Mouse (Mus musculus) MN1 (cell line): ENCODE measurements around the gene Prkar2b.
"Not testable (repeated sequence)": the region's sequence is repeated elsewhere in the genome, so short reads cannot be mapped to it uniquely, and the experiment has no call there.

Experiments
- DNase-seq: peaks from one replicate; pipeline ENCODE4 v3.0.0-alpha.2; 2016; ENCODE audit warnings: low spot score

Prkar2b gene

DNA sequence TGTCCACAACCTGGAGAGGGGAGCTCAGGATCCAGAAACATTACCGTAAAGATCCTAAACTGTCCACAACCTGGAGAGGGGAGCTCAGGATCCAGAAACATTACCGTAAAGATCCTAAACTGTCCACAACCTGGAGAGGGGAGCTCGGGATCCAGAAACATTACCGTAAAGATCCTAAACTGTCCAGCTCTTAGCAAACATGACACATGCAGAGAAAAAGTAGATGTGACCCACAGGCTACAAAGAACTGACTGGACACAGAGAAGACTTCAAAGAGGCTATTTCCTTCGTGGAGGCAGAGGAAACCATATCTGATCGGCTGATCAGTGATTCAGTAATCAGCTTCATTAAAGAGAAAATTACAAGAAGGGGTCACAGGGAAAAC lies 51.1 kb downstream of the Prkar2b start:
- DNase-seq = not testable (repeated sequence)

DNA sequence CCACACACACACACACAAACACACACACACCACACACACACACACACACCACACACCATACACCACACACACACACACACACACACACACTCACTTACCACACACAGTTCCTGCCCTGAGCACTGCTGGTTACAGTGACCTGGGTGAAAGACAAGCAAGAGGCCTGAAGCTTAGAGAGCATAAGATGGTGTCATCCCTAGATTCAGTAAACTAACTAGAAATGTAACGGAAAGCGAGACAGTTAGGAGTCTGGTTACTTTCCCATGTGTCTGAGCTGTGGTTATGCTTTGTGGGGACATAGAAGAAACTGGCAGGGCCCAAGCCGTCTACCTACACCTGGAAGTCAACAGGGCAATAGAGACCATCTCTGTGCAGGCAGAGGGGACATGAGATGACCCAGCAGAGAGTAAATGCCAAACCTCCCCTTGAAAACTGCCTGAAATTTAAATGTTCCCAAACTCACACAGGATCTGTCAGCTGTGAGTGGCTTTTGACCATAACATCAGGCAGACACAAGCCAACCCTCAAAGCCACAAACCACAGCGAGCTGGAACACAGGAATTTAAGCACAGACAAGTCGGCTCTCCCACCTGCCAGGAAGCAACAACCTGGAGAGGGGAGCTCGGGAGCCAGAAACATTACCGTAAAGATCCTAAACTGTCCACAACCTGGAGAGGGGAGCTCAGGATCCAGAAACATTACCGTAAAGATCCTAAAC lies 51.7 kb downstream of the Prkar2b start:
- no peak for DNase-seq

DNA sequence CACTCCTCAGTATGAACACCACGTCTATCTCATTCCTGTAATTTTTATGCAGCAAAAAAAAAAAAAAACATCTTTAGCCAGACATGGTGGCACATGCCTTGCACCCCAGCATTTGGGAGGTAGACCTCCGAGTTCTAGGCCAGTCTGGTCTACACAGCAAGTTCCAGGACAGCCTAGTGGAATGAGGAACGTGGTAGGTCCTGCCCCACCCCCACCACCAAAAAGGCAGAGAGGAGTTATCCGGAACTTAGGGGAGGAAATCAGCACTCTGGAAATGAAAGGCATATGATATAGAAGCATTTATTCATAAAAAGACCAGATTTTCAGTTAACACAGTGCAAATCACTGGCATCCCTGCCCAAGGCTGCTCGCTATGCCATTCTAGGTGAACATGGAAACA lies 52.4 kb downstream of the Prkar2b start:
- no peak for DNase-seq

DNA sequence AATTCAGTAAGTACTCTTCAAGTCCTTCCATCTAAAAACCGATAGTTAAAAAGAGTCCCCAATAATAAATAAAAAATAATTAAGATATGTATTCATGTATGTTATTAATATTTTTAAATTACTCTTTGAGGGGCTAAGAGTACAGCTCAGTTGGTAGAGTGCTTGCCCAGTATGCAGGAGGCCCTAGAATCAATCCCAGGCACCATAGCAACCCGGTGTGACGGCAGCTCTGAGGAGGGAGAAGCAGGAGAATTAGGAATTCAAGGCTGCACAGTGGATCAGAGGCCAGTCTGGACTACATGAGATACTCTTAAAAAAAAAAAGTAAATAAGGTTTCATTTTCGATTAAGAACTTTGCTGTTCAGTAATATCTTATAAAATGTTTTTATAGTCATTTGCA lies 53.5 kb downstream of the Prkar2b start:
- no peak for DNase-seq

DNA sequence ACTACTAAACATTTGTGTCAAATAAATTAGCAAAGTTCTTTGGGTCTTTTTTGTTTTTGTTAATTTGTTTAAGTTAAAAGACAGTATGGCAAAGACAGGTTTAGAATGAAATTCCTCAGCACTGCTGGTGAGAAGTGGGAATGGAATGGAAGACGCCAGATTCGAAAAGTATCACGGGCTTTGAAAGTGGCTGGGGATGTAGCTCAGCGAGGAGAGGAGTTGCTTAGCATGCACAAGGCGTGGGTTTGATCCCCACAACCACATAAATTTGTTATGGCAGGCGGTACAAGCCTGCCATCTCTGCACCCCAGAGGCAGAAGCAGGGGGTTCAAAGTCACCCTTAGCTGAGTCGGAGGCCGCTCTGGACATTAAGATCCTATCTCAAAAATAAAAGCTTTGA lies 54.1 kb downstream of the Prkar2b start:
- no peak for DNase-seq

DNA sequence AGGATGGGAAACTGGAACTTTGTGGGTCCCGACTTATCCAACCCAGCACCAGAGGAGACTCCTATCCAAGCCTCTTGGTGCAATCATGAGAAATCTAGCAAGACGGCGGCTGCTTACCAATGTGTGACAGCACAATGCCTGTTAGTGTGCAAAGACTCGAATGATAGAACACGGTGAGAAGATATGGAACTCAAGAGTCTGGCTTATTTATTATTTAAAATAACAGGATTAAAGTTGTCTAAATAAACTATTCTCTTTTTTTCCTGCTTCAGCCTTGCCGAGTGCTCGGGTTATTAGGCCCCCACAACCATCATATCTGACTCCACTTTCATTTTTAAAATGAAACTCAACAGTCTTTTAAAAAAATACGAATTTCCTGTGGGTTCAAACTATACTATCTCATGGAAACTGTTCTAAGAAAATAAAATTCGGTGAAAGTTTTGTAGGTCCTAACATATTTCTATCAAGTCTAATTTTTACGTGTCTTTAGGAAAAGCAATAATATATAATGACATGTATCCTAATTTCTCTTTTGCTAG lies 54.6 kb downstream of the Prkar2b start:
- no peak for DNase-seq

DNA sequence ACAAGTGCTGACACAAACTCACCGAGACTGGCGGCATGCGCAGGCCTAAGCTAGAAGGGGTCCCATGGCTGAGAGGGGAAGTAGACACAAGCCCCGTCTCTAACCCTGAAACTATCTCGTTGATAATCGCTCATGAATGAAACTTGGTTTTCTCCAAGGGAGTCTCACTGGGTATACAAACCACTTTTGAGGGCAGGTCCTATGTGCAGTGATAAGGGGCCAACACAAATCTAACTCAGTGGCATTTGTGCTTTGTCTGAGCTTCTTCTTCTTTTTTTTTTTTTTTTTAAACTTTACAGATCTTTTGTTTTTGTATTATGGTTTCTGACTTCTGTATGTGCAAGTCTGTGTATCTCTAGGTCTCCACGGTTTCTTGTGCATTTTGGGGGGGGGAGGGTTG lies 60.6 kb downstream of the Prkar2b start:
- DNase-seq = no peak

DNA sequence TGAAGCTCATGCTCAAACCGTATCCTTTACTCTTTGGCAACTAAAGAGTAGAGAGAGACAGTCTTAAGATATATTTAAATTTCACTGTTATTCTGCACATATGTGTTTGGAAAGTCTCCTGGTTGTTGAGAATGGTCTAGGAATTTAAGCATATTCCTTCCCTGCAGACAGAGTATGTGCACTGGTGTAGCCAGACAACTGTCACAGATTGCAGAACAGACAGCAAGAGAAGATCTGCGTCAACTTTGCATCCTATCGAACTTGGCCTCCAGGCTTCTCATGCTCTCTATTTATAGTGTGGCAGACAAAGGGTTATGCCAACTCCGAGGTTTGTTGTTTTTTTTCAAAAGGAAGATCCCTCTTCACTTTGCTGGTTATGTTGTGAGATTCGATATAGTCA lies 62.4 kb downstream of the Prkar2b start:
- DNase-seq = no peak

DNA sequence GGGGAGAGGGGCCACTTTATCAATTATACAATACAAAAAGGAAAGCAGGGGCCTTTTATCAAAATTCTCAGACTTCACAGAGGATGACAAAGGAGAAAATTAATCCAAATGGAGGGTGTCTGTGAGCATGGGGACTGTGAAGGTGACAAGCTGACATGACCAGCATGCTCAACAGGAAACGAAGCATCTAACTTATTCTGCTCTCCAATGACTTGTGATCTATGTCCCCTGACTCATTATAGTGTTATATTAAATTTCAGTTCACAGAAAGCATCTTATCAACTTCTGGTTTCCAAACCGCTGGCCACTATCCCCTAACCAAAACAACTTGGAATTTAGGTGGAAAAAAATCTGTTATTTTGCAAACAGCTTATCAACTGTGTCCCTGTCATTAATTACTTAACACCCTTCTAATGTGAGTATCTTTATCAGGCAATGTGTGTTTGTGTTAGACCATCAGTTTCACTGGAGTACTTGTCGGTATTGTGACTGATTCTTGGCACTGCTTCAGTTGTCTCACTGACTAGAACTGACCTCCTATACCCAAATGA lies 63.7 kb downstream of the Prkar2b start:
- DNase-seq = no peak

DNA sequence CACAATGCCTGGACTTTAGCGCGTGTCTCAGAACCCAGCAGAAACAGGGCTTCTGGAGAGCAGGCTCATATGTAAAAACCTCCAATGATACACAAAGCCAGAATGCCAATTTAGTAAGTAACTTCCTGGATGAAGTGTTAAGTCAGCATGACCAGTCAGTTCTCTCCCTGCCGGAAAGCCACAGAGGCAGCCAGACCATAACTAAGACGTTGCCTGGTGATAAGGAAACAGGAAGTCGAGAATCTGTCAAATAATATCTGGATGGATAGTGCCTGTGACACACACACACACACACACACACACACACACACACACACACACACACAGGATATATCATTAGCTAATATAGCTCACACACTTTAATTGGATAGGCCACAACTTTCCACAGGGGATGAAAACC lies 64.2 kb downstream of the Prkar2b start:
- DNase-seq = peak; percentile 56

DNA sequence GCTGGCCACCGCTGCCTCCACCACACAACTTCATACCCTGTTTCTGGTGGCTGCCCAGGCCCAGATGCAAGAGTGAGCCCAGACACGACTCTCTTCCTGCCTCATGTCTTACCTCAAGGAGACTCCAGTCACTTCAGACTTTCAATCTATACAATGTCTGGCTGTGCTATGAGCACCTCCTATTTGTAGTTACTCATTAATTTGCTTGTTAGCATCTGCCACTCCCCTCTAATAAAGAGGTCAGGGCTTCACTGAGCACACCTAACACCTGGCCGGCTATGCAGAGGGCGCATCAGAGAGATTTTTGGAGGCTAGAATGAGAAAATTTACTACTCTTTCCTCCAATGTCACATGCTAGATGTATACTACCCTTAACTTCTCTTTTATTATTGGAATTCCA lies 70.5 kb downstream of the Prkar2b start:
- DNase-seq = no peak

DNA sequence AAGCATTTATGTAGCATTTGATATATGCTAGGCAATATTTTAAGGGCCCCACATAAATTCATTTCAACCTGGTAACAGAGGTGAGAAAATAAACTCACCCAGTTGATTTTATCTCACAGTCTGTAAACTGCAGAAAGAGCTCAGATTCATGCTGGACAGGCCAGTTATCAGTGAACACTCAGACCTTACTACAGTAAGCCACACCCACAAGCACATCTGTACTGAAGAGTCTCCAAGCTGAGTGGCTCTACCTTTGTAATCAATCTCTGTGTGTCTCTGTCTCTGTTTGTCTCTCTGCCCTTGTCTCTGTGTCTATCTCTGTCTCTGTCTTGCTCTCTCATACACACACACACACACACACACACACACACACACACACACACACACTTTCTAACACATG lies 71.4 kb downstream of the Prkar2b start:
- DNase-seq = no peak

DNA sequence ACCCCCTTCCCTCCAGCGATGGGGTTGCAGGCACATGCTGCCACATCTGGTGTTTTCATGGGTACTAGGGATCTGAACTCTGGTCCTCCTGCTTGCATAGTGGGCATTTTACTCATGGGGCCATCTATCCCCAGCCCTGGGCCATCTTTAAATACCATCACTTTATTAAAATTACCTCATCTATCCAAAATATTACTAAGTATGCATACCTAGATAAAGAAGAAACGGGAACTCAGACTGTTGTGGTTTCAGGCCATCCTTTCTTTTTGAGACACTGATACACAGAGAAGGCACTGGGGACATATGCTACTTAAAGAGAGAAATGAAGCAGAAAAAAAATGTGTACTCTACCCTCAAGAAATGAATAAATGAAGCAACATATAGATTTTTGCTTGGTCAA lies 74.6 kb downstream of the Prkar2b start:
- DNase-seq = no peak

DNA sequence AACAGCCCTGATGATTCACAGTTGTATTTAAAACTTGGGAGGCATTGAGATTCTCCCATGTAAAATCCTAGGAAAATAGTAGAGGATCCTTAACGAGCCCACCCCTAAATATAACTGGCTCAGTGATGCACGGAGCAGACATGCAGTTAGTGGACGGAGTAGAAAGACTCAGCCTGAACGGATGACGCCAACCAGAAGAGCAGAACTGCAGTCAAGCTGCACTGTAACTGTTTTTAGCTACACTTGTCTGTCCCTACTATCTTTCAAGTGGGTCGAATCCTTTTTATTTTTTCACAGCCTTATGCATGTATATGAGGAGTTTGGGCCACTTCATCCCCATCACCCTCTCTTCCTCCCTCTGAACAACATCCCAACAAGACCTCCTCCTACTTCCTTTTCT lies 75.4 kb downstream of the Prkar2b start:
- no peak for DNase-seq

DNA sequence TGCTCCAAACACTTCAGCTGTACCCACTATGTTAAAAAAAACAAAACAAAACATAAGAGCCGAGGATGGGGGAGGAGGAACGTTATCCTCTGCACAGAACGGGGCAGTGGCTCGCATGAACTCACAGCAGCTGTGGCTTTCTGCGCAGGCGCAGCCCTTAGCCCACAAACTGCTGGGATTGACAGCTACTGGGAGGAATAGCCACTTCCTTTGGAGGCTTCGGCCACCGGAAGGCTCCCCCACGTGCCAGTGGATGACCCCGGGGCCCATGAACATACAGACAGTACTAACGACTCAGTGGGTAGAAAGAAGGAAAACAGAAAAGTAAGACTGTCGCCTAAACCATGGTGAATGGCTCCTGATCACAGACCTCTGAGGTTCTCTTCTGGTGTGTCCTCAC lies 76.4 kb downstream of the Prkar2b start:
- DNase-seq = no peak

DNA sequence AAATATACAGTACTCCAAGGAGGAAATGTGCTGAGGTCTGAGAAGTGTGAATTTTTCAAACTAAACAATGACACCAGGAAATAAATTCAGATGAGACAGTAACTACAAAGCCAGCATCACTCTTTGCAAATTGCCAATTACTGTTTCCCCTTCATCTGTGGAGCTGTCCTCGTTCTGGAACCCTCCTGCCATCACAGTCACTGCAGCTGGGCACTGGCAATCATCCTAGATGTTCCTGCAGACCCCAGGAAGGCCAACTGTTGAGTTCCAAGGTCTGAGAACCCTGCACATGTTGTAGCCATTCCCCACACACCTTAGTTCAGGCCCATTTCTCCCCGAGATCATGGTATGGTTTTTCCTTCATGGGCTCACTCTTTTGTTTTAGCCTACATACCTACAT lies 76.9 kb downstream of the Prkar2b start:
- DNase-seq = no peak

DNA sequence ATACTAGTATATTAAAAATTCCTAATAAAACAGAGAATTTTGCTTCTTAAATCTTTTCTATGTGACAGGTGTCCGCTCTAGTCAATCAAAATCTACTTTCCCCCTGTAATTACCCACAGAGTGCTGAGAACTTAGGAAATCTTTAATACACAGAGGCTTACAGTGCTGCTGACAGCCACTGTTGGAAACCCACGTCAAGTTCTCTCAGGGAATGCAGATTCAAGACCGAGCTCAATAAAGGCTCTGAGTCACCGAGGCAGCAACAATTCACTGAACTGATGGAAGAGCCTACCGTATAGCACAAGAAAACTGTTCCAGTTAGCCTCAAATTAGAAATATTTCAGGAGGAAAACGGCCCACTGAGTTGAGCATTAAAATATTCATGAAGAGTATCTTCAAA lies 77.3 kb downstream of the Prkar2b start:
- no peak for DNase-seq

DNA sequence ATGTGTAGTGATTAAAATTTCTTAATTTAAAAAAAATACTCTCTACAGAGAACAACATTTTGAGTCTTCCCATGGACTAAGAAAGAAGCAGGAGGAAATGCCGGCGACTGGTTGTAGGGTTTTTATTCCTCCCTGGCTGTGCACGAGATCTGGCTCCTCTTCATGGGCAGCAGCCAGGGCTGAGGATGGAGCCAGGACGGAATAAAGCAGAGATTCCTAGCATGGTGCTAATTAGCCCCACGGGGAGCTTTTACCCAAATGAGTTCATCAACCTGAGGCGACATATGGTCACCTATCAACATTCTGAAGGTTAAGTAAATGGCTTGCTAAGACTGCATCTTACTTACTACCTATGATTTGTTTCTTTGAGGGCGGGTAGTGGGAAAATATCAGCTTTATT lies 77.9 kb downstream of the Prkar2b start:
- no peak for DNase-seq

DNA sequence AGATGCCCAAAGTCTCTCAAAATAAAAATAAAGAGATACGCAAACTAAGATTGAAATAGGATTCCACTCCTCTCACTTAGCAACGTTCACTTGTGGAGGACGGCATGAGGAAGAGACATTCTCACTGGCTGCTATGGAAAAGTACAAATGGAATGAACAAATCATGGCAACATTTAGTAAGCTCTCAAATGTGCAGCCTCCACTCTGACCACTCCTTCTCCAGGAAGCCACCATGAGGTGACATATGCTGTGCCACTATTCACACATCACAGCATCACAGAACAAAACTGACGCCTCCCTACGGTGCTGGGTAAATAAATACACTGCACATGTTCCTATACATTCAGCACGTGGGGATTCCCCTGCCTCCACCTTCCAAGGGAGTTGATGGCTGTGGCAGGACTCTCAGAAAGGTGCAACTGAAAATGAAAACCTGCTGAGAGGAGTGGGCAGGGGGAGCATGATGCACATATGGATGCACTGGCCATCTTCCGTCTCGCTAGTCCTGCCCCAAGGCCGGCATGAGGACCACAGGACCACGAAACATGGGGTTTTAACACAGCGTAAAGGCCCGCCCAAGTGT lies 83.4 kb downstream of the Prkar2b start:
- DNase-seq = no peak

DNA sequence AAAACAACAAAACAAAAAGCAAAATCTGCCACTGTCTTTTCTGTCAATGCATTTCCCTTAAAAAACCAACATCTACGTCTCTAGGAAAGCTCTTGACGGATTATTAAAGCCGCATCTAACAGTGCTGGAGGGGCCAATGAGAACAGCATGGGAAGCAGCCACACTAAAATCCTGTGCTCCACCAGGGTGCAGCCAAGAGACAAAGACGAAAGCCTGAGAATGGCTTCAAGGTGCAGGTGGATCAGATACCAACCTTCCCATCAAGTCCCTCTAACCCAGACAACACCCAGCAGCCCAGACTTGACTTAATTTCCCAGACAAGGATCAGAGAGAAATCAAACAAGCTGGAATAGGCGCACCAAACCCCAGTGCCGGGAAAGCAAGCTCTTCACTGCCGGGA lies 84.6 kb downstream of the Prkar2b start:
- no peak for DNase-seq

DNA sequence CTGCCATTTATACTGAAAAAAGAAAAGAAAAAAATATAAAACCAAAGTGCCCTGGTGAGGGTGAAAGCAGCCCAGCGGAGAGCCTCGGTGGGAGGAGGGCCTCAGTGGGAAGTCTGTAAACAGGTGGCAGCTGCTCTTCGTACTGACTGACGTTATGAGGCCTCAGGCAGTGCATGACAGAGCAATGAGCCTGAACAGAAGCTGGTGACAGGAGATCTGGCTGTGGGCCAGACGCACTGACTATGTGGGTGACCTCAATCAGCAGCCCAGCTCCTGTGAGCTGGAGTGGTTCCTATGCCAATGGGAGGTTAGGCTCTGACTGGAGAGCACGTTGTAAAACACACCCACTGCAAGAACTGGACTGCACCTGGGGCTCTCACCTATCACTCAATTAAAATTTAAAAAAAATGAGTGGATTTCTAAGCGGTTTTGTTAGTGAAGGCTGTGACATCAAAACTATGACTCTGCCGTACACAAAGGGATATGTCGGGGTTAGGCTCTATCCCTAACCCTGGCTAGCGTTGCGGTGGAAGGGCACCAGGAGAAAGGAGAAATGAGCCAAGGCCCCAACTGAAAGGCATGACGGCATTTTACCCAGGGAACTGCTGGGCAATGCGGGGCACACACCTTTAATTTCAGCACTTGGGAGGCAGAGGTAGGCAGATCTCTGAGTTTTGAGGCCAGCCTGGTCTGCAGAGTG lies 87.5 kb downstream of the Prkar2b start:
- peak; percentile 90 for DNase-seq

DNA sequence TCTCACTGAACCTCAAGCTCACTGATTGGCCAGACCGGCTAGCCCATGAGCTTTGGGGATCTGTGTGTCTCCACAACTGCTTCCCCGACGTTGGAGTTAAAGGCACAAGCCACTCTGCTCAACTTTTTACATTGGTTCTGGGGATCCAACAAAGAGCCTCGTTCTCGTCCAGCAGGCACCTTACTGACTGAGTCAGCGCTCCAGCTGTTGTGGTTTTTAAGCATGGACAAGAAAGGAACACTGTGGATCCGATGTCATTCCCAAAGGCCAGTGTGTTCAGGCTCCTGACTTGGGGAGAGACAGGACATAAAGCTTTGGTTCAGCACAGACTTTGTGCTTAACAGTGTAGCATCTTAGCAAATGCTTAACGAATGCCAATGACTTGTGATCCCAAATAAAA lies 89.5 kb downstream of the Prkar2b start:
- DNase-seq = no peak

DNA sequence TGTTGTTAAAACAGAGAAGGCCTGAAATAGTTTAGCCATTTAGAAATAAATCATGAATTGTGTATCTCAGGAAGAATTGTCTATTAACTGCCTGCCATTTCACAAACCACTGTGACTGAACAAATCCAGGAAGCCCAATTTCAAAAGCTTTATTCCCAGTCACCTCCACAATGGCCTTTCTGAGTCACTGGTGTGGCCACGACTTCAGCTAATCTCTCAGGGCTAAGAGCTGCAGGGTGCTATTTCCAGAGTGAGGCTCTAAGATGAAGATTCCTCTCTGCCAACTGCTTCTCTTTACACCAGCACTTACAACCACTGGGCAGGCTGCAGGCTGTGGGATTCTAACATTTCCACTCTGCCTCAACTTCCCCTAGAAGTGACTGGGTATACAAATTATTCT lies 92.0 kb downstream of the Prkar2b start:
- no peak for DNase-seq
